Mouse (Mus musculus): ENCODE measurements at regions not wholly inside any gene's neighbourhood (a gene's known extent, or its start where the extent isn't known, plus 50 kb on each side); places are given as distances from the start of the nearest gene placed in this dataset.

DNA sequence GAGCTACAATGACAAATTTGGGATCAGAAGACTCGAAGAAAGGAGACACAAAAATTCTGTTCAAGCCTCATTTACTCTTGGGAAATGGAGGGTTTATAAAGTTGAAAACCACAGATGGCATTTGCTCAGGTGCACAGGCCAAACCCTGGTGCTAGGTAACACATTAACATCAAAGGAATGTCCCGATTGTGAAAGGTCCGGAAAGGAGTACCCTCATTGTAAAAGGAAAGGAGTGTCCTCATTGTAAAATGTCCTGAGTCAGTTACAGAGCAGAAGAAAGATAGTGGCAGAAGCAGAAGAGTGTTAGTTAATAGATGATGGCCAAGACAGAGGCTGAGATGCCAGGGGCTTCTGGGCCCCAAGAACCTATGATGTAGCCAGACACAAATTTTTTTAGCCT, 252.8 kb upstream of the Gm21798 start:
- TF ChIP-seq CTCF (IDR thresholded peaks at IDR 0.05; ENCODE audit: extremely low read depth, insufficient read length, insufficient replicate concordance, low read depth, low read length) (no peak), POLR2A (IDR thresholded peaks at IDR 0.05; ENCODE audit: low read depth, low read length) (no peak)
